Mouse (Mus musculus) stomach, postnatal 0 days (tissue): Measurements from ENCODE around the gene Rpl3l.

Source experiments
- CTCF ChIP-seq: IDR thresholded peaks from 2 replicates; pipeline ENCODE4 v1.5.1; 2016; ENCODE audit warnings: antibody characterized with exemption, low read depth, mild to moderate bottlenecking, moderate library complexity
- EP300 ChIP-seq: optimal IDR thresholded peaks from 2 replicates; pipeline ENCODE3; 2016; ENCODE audit warnings: antibody characterized with exemption

- TF ChIP-seq CTCF, result no peak
- no peak for TF ChIP-seq EP300
These were observed 5.2 kb upstream of the Rpl3l start for GRCm38 (mm10) chr17:24722220-24722924.
